Mouse (Mus musculus): ENCODE data around the gene Pgf. TPM values are rescaled to one million over a fixed set of nuclear protein-coding genes. Genes with fewer than 3 reads are reported as not detected.
"Not testable (repeated sequence)": the region's sequence is repeated elsewhere in the genome, so short reads cannot be mapped to it uniquely, and the experiment has no call there.

Gene Pgf
- total and polyA plus RNA-seq, 3 experiments, result 0.37 to 2.8 (median 0.63) TPM

- DNase-seq, result no peak
Measured at GRCm38 (mm10) chr12:85158801-85159200, 18.8 kb downstream of the Pgf start.

GRCm38 (mm10) chr12:85157797-85158460 lies 19.7 kb downstream of the Pgf start:
- no peak for DNase-seq

- DNase-seq, result peak; percentile 45
Measured at GRCm38 (mm10) chr12:85156324-85156723, 21.3 kb downstream of the Pgf start.

GRCm38 (mm10) chr12:85153011-85153410 lies 24.6 kb downstream of the Pgf start:
- no peak for DNase-seq

GRCm38 (mm10) chr12:85151002-85151774 lies 26.4 kb downstream of the Pgf start, which contains the start of gene Rps6kl1:
Gene Rps6kl1 (minus strand): TSS chr12:85151264.
- peak; percentile 39 for DNase-seq

GRCm38 (mm10) chr12:85150321-85151001 lies 27.1 kb downstream of the Pgf start:
- DNase-seq, result no peak

- no peak for DNase-seq
Measured at GRCm38 (mm10) chr12:85146881-85147280, 30.7 kb downstream of the Pgf start.

- no peak for DNase-seq
Measured at GRCm38 (mm10) chr12:85146355-85146754, 31.2 kb downstream of the Pgf start.

- DNase-seq, result no peak
Measured at GRCm38 (mm10) chr12:85145630-85146029, 32.0 kb downstream of the Pgf start.

GRCm38 (mm10) chr12:85144821-85145220 lies 32.8 kb downstream of the Pgf start:
- DNase-seq, result no peak

GRCm38 (mm10) chr12:85144276-85144675 lies 33.3 kb downstream of the Pgf start:
- DNase-seq, result not testable (repeated sequence)

GRCm38 (mm10) chr12:85142803-85143202 lies 34.8 kb downstream of the Pgf start:
- peak; percentile 85 for DNase-seq

GRCm38 (mm10) chr12:85141096-85141495 lies 36.5 kb downstream of the Pgf start:
- DNase-seq, result no peak

GRCm38 (mm10) chr12:85140036-85140701 lies 37.4 kb downstream of the Pgf start:
- no peak for DNase-seq

- DNase-seq, result no peak
Measured at GRCm38 (mm10) chr12:85136627-85137026, 41.0 kb downstream of the Pgf start.

GRCm38 (mm10) chr12:85135513-85136470 lies 41.8 kb downstream of the Pgf start:
- no peak for DNase-seq

GRCm38 (mm10) chr12:85134043-85134794 lies 43.4 kb downstream of the Pgf start:
- DNase-seq, result no peak

GRCm38 (mm10) chr12:85131361-85131760 lies 46.2 kb downstream of the Pgf start:
- DNase-seq, result no peak

- no peak for DNase-seq
Measured at GRCm38 (mm10) chr12:85129426-85129978, 48.1 kb downstream of the Pgf start.

All from adrenal gland, adult 2 months (tissue).